Mouse (Mus musculus) forebrain, postnatal 0 days (tissue): ENCODE results near the gene Gtf2h2. TPM values are rescaled to one million over a fixed set of nuclear protein-coding genes. Genes with fewer than 3 reads are reported as not detected.
"Not testable (repeated sequence)": the region's sequence is repeated elsewhere in the genome, so short reads cannot be mapped to it uniquely, and the experiment has no call there.

Experiments
- ATAC-seq: fragments of 200-750 bp; cut with Nextera tagmentation; 2 replicates; pipeline ENCODE4 v1.8.0; 2017; ENCODE audit warnings: mild to moderate bottlenecking, moderate library complexity
- DNase-seq: peaks from one replicate; pipeline ENCODE4 v3.0.0-alpha.2; 2015
- H3K27ac ChIP-seq: fragments of 300-500 bp; sonication (generic); 2 replicates; pipeline ENCODE4 v1.5.1; 2014; ENCODE audit warnings: low read depth, mild to moderate bottlenecking, antibody characterized with exemption, low read length, moderate library complexity, mixed read lengths
- H3K27me3 ChIP-seq: fragments of 300-500 bp; sonication (generic); 2 replicates; pipeline ENCODE4 v1.6.1; 2014; ENCODE audit warnings: mild to moderate bottlenecking, low read length, mixed read lengths; ENCODE audit not compliant: insufficient read depth
- H3K36me3 ChIP-seq: fragments of 300-500 bp; sonication (generic); 2 replicates; pipeline ENCODE4 v1.6.1; 2014; ENCODE audit warnings: mild to moderate bottlenecking, moderate library complexity; ENCODE audit not compliant: insufficient read depth
- H3K4me1 ChIP-seq: fragments of 300-500 bp; sonication (generic); 2 replicates; pipeline ENCODE4 v1.6.1; 2014; ENCODE audit warnings: antibody characterized with exemption; ENCODE audit not compliant: insufficient read depth
- H3K4me2 ChIP-seq: fragments of 300-500 bp; sonication (generic); 2 replicates; pipeline ENCODE4 v1.6.1; 2014; ENCODE audit warnings: low read depth, mild to moderate bottlenecking, moderate library complexity
- H3K4me3 ChIP-seq: fragments of 300-500 bp; sonication (generic); 2 replicates; pipeline ENCODE4 v1.5.1; 2014; ENCODE audit warnings: low read depth, low read length, mixed read lengths
- H3K9ac ChIP-seq: fragments of 300-500 bp; sonication (generic); 2 replicates; pipeline ENCODE4 v1.6.1; 2014; ENCODE audit warnings: mild to moderate bottlenecking
- H3K9me3 ChIP-seq: fragments of 300-500 bp; sonication (generic); 2 replicates; pipeline ENCODE4 v1.6.1; 2016; ENCODE audit warnings: low read length
- CTCF ChIP-seq: sonication (generic); IDR thresholded peaks from 2 replicates; pipeline ENCODE4 v1.5.1; 2016; ENCODE audit warnings: antibody characterized with exemption, control low read depth, low read depth
- WGBS: fragments of 180-500 bp; shearing (Covaris S2); extraction: QIAGEN DNeasy Blood & Tissue Kit; methylation state at CpG from one replicate; pipeline ENCODE4 v1.1.7; 2014; 5-methylcytosine and 5-hydroxymethylcytosine counted together
- polyA plus RNA-seq: library from polyadenylated mRNA; unstranded; fragments of >200 nt; fragmentation: Nextera tagmentation; extraction: Ambion mirVana; gene quantifications from 2 replicates; pipeline ENCODE4 v1.2.1, GENCODE M21; 2015
- total RNA-seq: library from RNA; depleted of rRNA; stranded (reverse); fragments of >200 nt; gene quantifications from 2 replicates; pipeline ENCODE4 v1.2.3, GENCODE M21; 2014

Gene Gtf2h2
- total and polyA plus RNA-seq, 2 experiments from 2014 or later = 44.9 to 58.8 TPM

- no peak for ATAC-seq
- H3K36me3 ChIP-seq = peaks cover 50% of the 10 kb centered on the region
- no peak for TF ChIP-seq CTCF
- no peak overlapping the region for H3K9ac ChIP-seq
- H3K9me3 ChIP-seq = no peaks in the 10 kb centered on the region
- DNase-seq = no peak
- H3K4me1 ChIP-seq = no peaks in the 10 kb centered on the region
- no peak overlapping the region for H3K4me3 ChIP-seq
- H3K27ac ChIP-seq = no peak overlapping the region
- H3K4me2 ChIP-seq = no peak overlapping the region
- H3K27me3 ChIP-seq = no peaks in the 10 kb centered on the region
- 96% methylated on average over 7 of the region's 7 CpGs for WGBS
Observed at GRCm38 (mm10) chr13:100483610-100484009, 8.8 kb downstream of the Gtf2h2 start.

- H3K36me3 ChIP-seq = peaks cover 38% of the 10 kb centered on the region
- H3K9ac ChIP-seq = no peak overlapping the region
- DNase-seq = no peak
- no peaks in the 10 kb centered on the region for H3K4me1 ChIP-seq
- H3K4me3 ChIP-seq = no peak overlapping the region
- H3K27me3 ChIP-seq = no peaks in the 10 kb centered on the region
- no peak overlapping the region for H3K4me2 ChIP-seq
- 91% methylated on average over 2 of the region's 2 CpGs for WGBS
- ATAC-seq = no peak
- no peak for TF ChIP-seq CTCF
- H3K27ac ChIP-seq = no peak overlapping the region
- H3K9me3 ChIP-seq = 0 out of 2 replicates have a peak, but pooled peaks cover 3% of the 10 kb centered on the region
Observed at GRCm38 (mm10) chr13:100463527-100464222, 28.7 kb downstream of the Gtf2h2 start.

- Histone ChIP-seq H3K27me3 (no peaks in the 10 kb centered on the region), H3K27ac (no peak overlapping the region), H3K4me2 (no peak overlapping the region), H3K9ac (no peak overlapping the region), H3K9me3 (no peaks in the 10 kb centered on the region), H3K4me1 (no peaks in the 10 kb centered on the region), H3K4me3 (no peak overlapping the region), H3K36me3 (peaks cover 21% of the 10 kb centered on the region)
- no peak for TF ChIP-seq CTCF
- ATAC-seq (no peak), DNase-seq (no peak)
- WGBS = 48% methylated on average over 3 of the region's 3 CpGs
Observed at GRCm38 (mm10) chr13:100461336-100461735, 31.0 kb downstream of the Gtf2h2 start.

GRCm38 (mm10) chr13:100452415-100453127 lies 39.8 kb downstream of the Gtf2h2 start, which contains the start of gene Naip1:
Gene Naip1 (minus strand): TSS chr13:100452869.
- DNase-seq, H3K27ac ChIP-seq, H3K9me3 ChIP-seq, H3K27me3 ChIP-seq, H3K36me3 ChIP-seq, H3K4me3 ChIP-seq, H3K4me1 ChIP-seq, H3K4me2 ChIP-seq, H3K9ac ChIP-seq, ATAC-seq: not testable (repeated sequence)
- WGBS = 82% methylated on average over 8 of the region's 8 CpGs

- Histone ChIP-seq H3K4me2 (no peak overlapping the region), H3K9ac (no peak overlapping the region), H3K4me1 (no peaks in the 10 kb centered on the region), H3K36me3 (no peaks in the 10 kb centered on the region), H3K27me3 (no peaks in the 10 kb centered on the region), H3K27ac (no peak overlapping the region), H3K4me3 (no peak overlapping the region), H3K9me3 (no peaks in the 10 kb centered on the region)
- DNase-seq (no peak), ATAC-seq (no peak)
- TF ChIP-seq CTCF = no peak
- 97% methylated on average over 1 of the region's 1 CpGs for WGBS
Observed at GRCm38 (mm10) chr13:100449495-100449894, 42.9 kb downstream of the Gtf2h2 start.

GRCm38 (mm10) chr13:100440116-100440515 lies 52.3 kb downstream of the Gtf2h2 start:
- Histone ChIP-seq H3K27me3 (no peaks in the 10 kb centered on the region), H3K27ac (no peak overlapping the region), H3K9me3 (no peaks in the 10 kb centered on the region), H3K4me1 (no peaks in the 10 kb centered on the region), H3K4me2 (no peak overlapping the region), H3K9ac (no peak overlapping the region), H3K4me3 (no peak overlapping the region), H3K36me3 (no peaks in the 10 kb centered on the region)
- no peak for TF ChIP-seq CTCF
- 66% methylated on average over 3 of the region's 3 CpGs for WGBS
- ATAC-seq (no peak), DNase-seq (no peak)

GRCm38 (mm10) chr13:100438701-100439100 lies 53.7 kb downstream of the Gtf2h2 start:
- no peak for TF ChIP-seq CTCF
- Histone ChIP-seq H3K9ac (no peak overlapping the region), H3K4me3 (no peak overlapping the region), H3K9me3 (no peaks in the 10 kb centered on the region), H3K27ac (no peak overlapping the region), H3K4me1 (no peaks in the 10 kb centered on the region), H3K4me2 (no peak overlapping the region), H3K27me3 (no peaks in the 10 kb centered on the region), H3K36me3 (no peaks in the 10 kb centered on the region)
- 71% methylated on average over 1 of the region's 1 CpGs for WGBS
- ATAC-seq = no peak
- DNase-seq = no peak
